Mouse (Mus musculus): ENCODE results near the gene Adam23. TPM values are rescaled to one million over a fixed set of nuclear protein-coding genes. Genes with fewer than 3 reads are reported as not detected.
A peak's percentile ranks its signal among the peaks of the same experiment; 100 is the strongest.

Adam23 gene
- not detected in 2 replicates for total RNA-seq (2017)

GRCm38 (mm10) chr1:63445656-63446046, at the start of gene Adam23:
TSS of gene Adam23 (plus strand) at chr1:63445891.
- no peak for ATAC-seq (replicated peaks in 1 of 2; ENCODE audit: insufficient read depth in 1 of 2, low FRiP score in 2 of 2, low TSS enrichment in 1 of 2, low read depth in 1 of 2, poor library complexity in 2 of 2, severe bottlenecking in 2 of 2)

- ATAC-seq (replicated peaks in 1 of 2; ENCODE audit: insufficient read depth in 1 of 2, low FRiP score in 2 of 2, low TSS enrichment in 1 of 2, low read depth in 1 of 2, poor library complexity in 2 of 2, severe bottlenecking in 2 of 2), result no peak
Observed at GRCm38 (mm10) chr1:63401130-63401529, 44.6 kb upstream of the Adam23 start.

- ATAC-seq (replicated peaks in 1 of 2; ENCODE audit: insufficient read depth in 1 of 2, low FRiP score in 2 of 2, low TSS enrichment in 1 of 2, low read depth in 1 of 2, poor library complexity in 2 of 2, severe bottlenecking in 2 of 2), result no peak
Observed at GRCm38 (mm10) chr1:63403601-63404000, 42.1 kb upstream of the Adam23 start.

- peak; percentile 62 to 64 for ATAC-seq (replicated peaks in 1 of 2; ENCODE audit: insufficient read depth in 1 of 2, low FRiP score in 2 of 2, low TSS enrichment in 1 of 2, low read depth in 1 of 2, poor library complexity in 2 of 2, severe bottlenecking in 2 of 2)
Observed at GRCm38 (mm10) chr1:63408344-63408743, 37.3 kb upstream of the Adam23 start.

GRCm38 (mm10) chr1:63418491-63418890, 27.2 kb upstream of the Adam23 start:
- no peak for ATAC-seq (replicated peaks in 1 of 2; ENCODE audit: insufficient read depth in 1 of 2, low FRiP score in 2 of 2, low TSS enrichment in 1 of 2, low read depth in 1 of 2, poor library complexity in 2 of 2, severe bottlenecking in 2 of 2)

- ATAC-seq (replicated peaks in 1 of 2; ENCODE audit: insufficient read depth in 1 of 2, low FRiP score in 2 of 2, low TSS enrichment in 1 of 2, low read depth in 1 of 2, poor library complexity in 2 of 2, severe bottlenecking in 2 of 2), result no peak; a peak in 1 of 4 replicates
Observed at GRCm38 (mm10) chr1:63430668-63431067, 15.0 kb upstream of the Adam23 start.

GRCm38 (mm10) chr1:63431166-63431565, 14.5 kb upstream of the Adam23 start:
- no peak for ATAC-seq (replicated peaks in 1 of 2; ENCODE audit: insufficient read depth in 1 of 2, low FRiP score in 2 of 2, low TSS enrichment in 1 of 2, low read depth in 1 of 2, poor library complexity in 2 of 2, severe bottlenecking in 2 of 2)

GRCm38 (mm10) chr1:63431842-63432241, 13.8 kb upstream of the Adam23 start:
- no peak for ATAC-seq (replicated peaks in 1 of 2; ENCODE audit: insufficient read depth in 1 of 2, low FRiP score in 2 of 2, low TSS enrichment in 1 of 2, low read depth in 1 of 2, poor library complexity in 2 of 2, severe bottlenecking in 2 of 2)

GRCm38 (mm10) chr1:63434052-63434451, 11.6 kb upstream of the Adam23 start:
- no peak for ATAC-seq (replicated peaks in 1 of 2; ENCODE audit: insufficient read depth in 1 of 2, low FRiP score in 2 of 2, low TSS enrichment in 1 of 2, low read depth in 1 of 2, poor library complexity in 2 of 2, severe bottlenecking in 2 of 2)

- ATAC-seq (replicated peaks in 1 of 2; ENCODE audit: insufficient read depth in 1 of 2, low FRiP score in 2 of 2, low TSS enrichment in 1 of 2, low read depth in 1 of 2, poor library complexity in 2 of 2, severe bottlenecking in 2 of 2), result peak; percentile 91 to 94
Observed at GRCm38 (mm10) chr1:63437529-63437928, 8.2 kb upstream of the Adam23 start.

GRCm38 (mm10) chr1:63442186-63442585, 3.5 kb upstream of the Adam23 start:
- ATAC-seq (replicated peaks in 1 of 2; ENCODE audit: insufficient read depth in 1 of 2, low FRiP score in 2 of 2, low TSS enrichment in 1 of 2, low read depth in 1 of 2, poor library complexity in 2 of 2, severe bottlenecking in 2 of 2), result no peak

- no peak for ATAC-seq (replicated peaks in 1 of 2; ENCODE audit: insufficient read depth in 1 of 2, low FRiP score in 2 of 2, low TSS enrichment in 1 of 2, low read depth in 1 of 2, poor library complexity in 2 of 2, severe bottlenecking in 2 of 2)
Observed at GRCm38 (mm10) chr1:63442616-63443015, 3.1 kb upstream of the Adam23 start.

GRCm38 (mm10) chr1:63445149-63445609, 512 bp upstream of the Adam23 start:
- no peak for ATAC-seq (replicated peaks in 1 of 2; ENCODE audit: insufficient read depth in 1 of 2, low FRiP score in 2 of 2, low TSS enrichment in 1 of 2, low read depth in 1 of 2, poor library complexity in 2 of 2, severe bottlenecking in 2 of 2)

- no peak; a peak in 1 of 4 replicates for ATAC-seq (replicated peaks in 1 of 2; ENCODE audit: insufficient read depth in 1 of 2, low FRiP score in 2 of 2, low TSS enrichment in 1 of 2, low read depth in 1 of 2, poor library complexity in 2 of 2, severe bottlenecking in 2 of 2)
Observed at GRCm38 (mm10) chr1:63446047-63446704, 485 bp downstream of the Adam23 start.

- no peak for ATAC-seq (replicated peaks in 1 of 2; ENCODE audit: insufficient read depth in 1 of 2, low FRiP score in 2 of 2, low TSS enrichment in 1 of 2, low read depth in 1 of 2, poor library complexity in 2 of 2, severe bottlenecking in 2 of 2)
Observed at GRCm38 (mm10) chr1:63446721-63447120, 1.0 kb downstream of the Adam23 start.

GRCm38 (mm10) chr1:63450091-63450490, 4.4 kb downstream of the Adam23 start:
- no peak for ATAC-seq (replicated peaks in 1 of 2; ENCODE audit: insufficient read depth in 1 of 2, low FRiP score in 2 of 2, low TSS enrichment in 1 of 2, low read depth in 1 of 2, poor library complexity in 2 of 2, severe bottlenecking in 2 of 2)

GRCm38 (mm10) chr1:63453332-63453887, 7.7 kb downstream of the Adam23 start:
- ATAC-seq (replicated peaks in 1 of 2; ENCODE audit: insufficient read depth in 1 of 2, low FRiP score in 2 of 2, low TSS enrichment in 1 of 2, low read depth in 1 of 2, poor library complexity in 2 of 2, severe bottlenecking in 2 of 2), result no peak

- ATAC-seq (replicated peaks in 1 of 2; ENCODE audit: insufficient read depth in 1 of 2, low FRiP score in 2 of 2, low TSS enrichment in 1 of 2, low read depth in 1 of 2, poor library complexity in 2 of 2, severe bottlenecking in 2 of 2), result peak in 1 of 2 experiments; percentile 49; a peak in 2 of 4 replicates
Observed at GRCm38 (mm10) chr1:63457801-63458519, 12.3 kb downstream of the Adam23 start.
